Mouse (Mus musculus) frontal cortex, postnatal 10 days (tissue): ENCODE measurements around the gene Gm38394.
"Not testable (repeated sequence)": the region's sequence is repeated elsewhere in the genome, so short reads cannot be mapped to it uniquely, and the experiment has no call there.

Experiments
- DNase-seq, 2 experiments: peaks; one replicate each; pipeline ENCODE4 v3.0.0; 2022; ENCODE audit warnings: low spot score in 2 of 2, mixed read lengths in 1 of 2

The Gm38394 gene

GRCm38 (mm10) chr1:133661203-133661933 is at the start of gene Gm38394:
TSS of gene Gm38394 (minus strand) at chr1:133661318.
- DNase-seq: peak; percentile 92

GRCm38 (mm10) chr1:133710895-133711294 is 49.8 kb upstream of the Gm38394 start:
- DNase-seq: no peak

DNA sequence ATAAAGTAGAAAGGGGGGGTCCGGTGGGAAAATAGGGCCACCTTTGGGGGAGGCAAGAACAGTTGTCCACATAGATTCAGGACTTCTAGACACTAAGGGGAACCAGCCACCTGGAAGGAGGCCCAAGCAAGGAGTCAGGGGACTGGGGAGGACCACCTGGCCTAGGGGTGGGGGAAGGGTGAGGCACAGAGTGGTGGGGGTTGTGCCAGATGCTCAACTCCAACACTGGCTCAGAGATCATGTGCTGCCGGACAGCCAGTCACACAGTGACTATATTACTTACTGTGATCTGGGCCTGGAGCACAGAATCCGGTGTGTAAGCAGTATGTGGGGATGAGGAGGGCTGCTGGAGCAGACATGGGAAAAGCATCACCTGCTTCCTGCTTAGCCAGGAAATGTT is 48.2 kb upstream of the Gm38394 start:
- DNase-seq: no peak

DNA sequence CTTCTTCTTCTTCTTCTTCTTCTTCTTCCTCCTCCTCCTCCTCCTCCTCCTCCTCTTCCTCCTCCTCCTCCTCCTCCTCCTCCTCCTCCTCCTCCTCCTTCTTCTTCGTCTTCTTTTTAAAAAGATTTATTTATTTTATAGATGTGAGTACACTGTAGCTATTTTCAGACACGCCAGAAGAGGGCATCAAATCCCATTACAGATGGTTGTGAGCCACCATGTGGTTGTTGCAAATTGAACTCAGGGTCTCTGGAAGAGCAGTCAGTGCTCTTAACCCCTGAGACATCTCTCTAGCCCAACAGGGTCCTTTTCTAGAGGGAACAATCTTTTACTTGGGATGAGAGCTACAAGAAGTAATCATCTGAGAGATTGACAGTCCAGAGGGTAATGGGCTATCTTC is 40.7 kb upstream of the Gm38394 start:
- not testable (repeated sequence) for DNase-seq

DNA sequence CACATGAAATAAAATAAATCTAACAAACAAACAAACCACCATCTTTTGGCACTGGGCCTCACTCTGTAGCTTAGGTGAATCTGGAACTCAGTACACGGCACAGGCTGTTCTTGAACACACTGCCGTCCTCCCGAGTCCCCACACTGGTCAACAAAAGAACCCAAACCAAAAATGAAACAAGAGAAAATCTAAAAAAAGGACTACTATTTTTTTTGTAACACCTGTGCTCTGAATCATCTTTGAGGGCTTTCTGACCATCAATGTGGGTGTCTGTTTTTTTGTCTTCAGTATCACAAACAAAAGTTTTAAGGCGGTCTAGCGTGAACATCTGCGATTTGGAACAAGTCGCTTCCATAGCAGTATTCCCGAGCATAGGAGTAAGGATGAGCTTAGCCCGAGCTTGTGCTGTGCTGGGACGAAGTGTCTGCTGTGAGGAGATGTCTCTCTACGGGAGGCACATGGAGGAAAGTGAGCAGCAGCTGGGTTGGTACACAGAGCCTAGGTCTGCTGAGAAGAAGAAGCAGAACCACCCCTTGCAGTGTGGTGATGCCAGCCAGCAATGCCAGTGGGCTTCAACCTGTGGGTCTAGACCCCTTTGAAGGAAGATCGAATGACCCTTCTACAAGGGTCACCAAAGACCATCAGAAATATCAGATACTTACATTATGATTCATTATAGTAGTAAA is 37.0 kb upstream of the Gm38394 start:
- no peak for DNase-seq

GRCm38 (mm10) chr1:133695901-133696300 is 34.8 kb upstream of the Gm38394 start:
- no peak for DNase-seq

GRCm38 (mm10) chr1:133694876-133695275 is 33.8 kb upstream of the Gm38394 start:
- DNase-seq: no peak

- no peak for DNase-seq
These were observed 33.2 kb upstream of the Gm38394 start for GRCm38 (mm10) chr1:133694301-133694700.

DNA sequence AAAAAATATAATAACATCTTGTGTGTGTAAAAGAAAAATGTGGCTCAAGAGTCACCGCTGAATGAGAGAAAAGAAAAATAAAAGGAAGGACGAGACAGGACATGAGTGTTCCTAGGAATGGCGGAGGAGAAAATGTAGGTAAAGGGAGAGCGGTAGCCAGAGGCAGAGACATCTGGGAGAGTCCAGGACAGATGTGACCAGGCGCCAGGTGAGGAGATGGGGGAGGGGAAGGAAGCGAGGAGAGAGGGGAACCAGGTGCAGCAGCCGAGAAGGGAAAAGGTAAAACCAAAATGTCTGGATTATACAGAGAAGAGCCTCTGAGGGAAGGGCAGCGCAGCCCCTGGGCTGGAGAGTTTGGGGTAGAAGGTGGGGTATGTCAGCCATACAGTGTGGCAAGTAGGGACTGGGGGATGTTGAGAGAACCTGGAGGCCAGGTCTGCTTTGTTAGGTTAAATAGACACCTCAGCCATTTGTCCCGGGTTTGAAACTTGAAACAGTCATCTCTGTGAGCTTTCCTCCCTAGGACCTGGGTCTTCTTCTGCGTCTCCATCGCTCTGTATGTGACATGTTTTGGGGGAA is 32.5 kb upstream of the Gm38394 start:
- no peak for DNase-seq

DNA sequence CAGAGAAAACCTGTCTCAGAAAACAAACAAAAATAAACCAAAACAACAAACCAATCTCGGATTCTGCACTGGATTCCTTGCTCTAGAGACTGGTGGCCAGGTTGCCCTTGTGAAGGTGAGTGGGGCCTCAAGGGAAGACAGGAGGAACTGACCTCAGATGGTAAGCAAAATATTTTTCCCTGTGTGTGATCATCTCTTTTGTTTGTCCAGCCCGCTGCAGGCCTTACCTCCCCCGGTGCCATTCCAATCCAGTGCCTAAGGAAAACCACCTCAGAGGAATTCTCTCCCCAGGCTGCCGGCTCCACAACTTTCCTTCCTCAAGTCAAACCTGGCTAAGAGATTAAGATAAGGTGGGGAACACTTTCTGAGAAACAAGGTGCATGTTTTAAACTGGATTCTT is 31.1 kb upstream of the Gm38394 start:
- DNase-seq: no peak

DNA sequence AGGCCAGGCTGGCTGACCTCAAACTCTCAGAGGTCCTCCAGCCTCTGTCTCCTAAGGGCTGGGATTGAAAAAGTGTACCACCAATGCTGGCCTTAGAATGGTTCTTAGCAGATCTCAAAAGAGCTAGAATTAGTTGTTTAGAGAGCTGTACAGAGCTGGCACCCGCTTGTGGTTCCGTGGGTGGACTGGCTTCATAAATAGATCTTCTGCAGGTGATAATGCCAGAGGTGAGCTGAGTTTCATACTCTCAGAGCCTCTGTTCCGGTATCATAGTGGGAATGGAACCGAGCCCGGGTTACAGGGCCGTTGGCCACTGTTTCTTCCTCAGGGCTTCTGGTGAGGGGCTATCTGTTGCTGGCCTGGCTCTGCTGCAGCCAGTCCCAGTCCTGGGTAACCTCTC is 29.9 kb upstream of the Gm38394 start:
- no peak for DNase-seq

- no peak for DNase-seq
These were observed 28.8 kb upstream of the Gm38394 start, which contains the start of gene Lax1 for GRCm38 (mm10) chr1:133689897-133690296. TSS of gene Lax1 (minus strand) at chr1:133690108.

GRCm38 (mm10) chr1:133688301-133688700 is 27.2 kb upstream of the Gm38394 start:
- no peak for DNase-seq

DNA sequence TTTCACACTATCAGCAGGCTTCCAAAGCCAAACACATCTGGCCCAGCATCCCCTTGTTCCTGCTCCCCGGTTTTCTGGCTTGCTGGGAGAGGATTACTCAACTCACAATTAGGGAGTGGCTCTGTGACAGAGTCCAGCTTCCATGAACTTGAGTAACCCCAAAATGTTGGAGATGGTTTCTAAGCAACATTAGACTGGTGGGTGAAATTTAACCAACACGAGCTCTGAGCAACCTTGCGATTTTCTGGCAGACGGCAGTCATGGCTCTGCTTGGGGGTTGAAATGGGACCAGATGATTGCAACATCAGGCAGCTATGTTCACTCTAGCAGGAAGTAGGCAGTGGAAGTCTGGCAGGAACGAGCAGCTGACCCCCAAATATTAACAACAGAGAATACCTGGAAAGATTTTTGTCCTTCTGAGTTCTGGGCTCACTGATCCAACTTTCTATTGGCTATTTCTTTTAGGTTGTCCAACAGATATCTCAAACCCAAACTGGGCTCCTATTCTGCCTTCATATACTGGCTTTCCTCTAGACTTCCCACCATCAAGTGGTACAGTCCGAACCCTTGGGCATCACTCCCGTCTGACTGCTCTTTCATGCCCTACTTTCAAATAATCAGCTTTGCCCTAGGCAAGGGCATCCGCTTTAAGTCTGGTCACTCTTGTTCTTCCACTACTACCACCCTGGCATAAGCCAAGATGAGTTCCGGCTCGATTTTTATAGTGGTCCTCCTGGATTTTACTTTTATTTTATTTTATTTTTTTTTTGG is 24.8 kb upstream of the Gm38394 start:
- no peak for DNase-seq

DNA sequence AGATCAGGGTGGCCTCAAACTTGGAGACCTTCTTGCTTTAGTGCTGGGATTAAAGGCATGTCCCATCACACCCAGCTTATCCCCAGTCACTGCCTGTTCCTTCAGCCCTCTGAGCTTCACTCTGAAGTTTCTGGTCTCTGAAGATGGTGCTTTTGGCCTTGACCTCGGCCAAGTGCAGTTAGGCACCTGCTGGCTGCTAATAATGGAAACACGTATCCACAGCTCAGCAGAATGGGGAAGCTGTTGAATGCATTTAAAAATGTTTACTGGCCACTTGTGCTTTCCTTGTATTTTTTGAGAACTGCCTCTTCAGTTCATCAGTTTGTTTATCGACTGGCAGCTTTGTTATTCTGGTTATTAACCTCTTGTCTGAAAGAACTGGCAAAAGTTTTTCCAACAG is 10.7 kb upstream of the Gm38394 start:
- DNase-seq: no peak

DNA sequence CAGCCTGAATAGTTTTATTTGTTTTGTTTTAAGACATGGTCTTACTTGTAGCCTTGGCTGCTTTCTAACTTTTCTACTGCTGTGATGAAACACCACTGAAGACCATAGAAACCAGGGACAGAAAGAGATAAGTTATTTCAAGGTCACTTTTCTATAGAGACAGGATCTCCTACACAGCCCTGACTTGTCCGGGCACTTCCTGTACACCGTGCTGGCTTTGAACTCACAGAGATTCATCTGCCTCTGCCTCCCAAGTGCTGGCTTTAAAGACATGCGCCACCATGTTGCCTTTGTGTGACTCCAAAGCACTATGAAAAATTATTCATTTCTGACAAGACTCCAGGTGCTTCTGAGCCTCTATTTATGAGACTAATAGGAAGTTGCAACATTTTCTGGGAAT is 10.1 kb upstream of the Gm38394 start:
- DNase-seq: no peak

GRCm38 (mm10) chr1:133670776-133671175 is 9.7 kb upstream of the Gm38394 start:
- no peak for DNase-seq

DNA sequence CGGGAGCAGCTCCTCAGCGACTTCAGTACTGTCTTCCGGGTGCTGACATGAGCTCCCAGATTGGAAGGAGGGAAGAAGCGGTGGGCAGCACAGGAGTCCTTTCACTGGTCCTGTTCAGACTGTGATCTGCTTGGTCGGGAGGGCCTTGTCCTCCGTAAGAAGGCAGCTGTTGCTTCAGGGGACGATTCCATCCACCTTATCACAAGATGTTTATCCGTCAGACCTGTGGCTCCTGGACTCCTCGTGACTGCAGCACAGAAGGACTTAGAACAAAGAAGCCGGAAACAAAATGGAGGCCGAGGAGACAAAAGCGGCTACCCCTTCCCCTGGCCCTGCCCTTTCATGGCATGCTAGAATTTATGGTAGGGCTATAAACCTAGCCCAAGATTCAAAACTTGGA is 9.1 kb upstream of the Gm38394 start:
- DNase-seq: no peak

DNA sequence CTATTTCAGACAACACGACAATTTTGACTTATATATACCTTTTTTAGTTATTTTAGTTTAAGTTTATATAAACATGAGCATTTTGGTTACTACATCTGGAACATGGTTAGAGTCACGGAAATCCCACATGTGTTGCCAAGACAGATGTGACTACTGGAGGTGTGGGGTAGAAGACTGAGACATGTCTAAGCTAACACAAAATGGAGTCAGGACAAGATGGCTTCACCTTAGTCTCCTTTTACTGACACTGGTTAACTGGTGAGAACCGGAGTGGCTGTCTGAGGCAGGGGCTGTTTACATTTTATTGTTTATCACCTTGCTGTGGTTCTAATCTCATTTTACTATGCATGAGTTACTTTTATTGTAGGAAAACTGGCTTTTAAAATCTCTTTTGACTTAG is 7.5 kb upstream of the Gm38394 start:
- no peak for DNase-seq

- DNase-seq: no peak
These were observed 6.6 kb upstream of the Gm38394 start for GRCm38 (mm10) chr1:133667721-133668120.

DNA sequence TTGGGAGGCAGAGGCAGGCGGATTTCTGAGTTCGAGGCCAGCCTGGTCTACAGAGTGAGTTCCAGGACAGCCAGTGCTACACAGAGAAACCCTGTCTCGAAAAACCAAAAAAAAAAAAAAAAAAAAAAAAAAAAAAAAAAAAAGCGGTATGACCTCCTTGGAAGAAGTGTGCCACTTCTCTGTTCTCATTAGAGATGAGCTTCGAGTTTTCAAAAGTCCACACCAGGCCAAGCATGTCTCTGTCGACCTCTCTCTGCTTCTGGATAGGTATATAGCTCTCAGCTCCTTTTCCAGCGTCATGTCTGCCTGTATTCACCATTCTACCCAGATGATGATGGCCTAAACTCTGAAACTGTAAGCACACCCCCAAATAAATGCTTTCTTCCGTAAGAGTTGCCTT is 4.6 kb upstream of the Gm38394 start:
- not testable (repeated sequence) for DNase-seq
